Mouse (Mus musculus): ENCODE data around the gene St6galnac4.

Gene St6galnac4

GRCm38 (mm10) chr2:32601417-32602065 lies 14.6 kb downstream of the St6galnac4 start:
- no peak for DNase-seq (ENCODE audit: low spot score)

- DNase-seq (ENCODE audit: low spot score), result peak; percentile 61
Measured at GRCm38 (mm10) chr2:32602600-32603054, 15.7 kb downstream of the St6galnac4 start.

- DNase-seq (ENCODE audit: low spot score), result no peak
Measured at GRCm38 (mm10) chr2:32604631-32605030, 17.7 kb downstream of the St6galnac4 start.

- peak; percentile 73 for DNase-seq (ENCODE audit: low spot score)
Measured at GRCm38 (mm10) chr2:32606161-32607142, 19.6 kb downstream of the St6galnac4 start.

GRCm38 (mm10) chr2:32607262-32607947 lies 20.5 kb downstream of the St6galnac4 start:
- no peak for DNase-seq (ENCODE audit: low spot score)

- peak; percentile 80 for DNase-seq (ENCODE audit: low spot score)
Measured at GRCm38 (mm10) chr2:32608141-32608777, 21.4 kb downstream of the St6galnac4 start.

GRCm38 (mm10) chr2:32608778-32609435 lies 22.0 kb downstream of the St6galnac4 start:
- no peak for DNase-seq (ENCODE audit: low spot score)

GRCm38 (mm10) chr2:32610610-32611229 lies 23.8 kb downstream of the St6galnac4 start:
- DNase-seq (ENCODE audit: low spot score), result no peak

GRCm38 (mm10) chr2:32612274-32612673 lies 25.4 kb downstream of the St6galnac4 start:
- DNase-seq (ENCODE audit: low spot score), result no peak

- no peak for DNase-seq (ENCODE audit: low spot score)
Measured at GRCm38 (mm10) chr2:32617109-32617508, 30.2 kb downstream of the St6galnac4 start.

- no peak for DNase-seq (ENCODE audit: low spot score)
Measured at GRCm38 (mm10) chr2:32617601-32618000, 30.7 kb downstream of the St6galnac4 start.

- DNase-seq (ENCODE audit: low spot score), result no peak
Measured at GRCm38 (mm10) chr2:32618051-32618450, 31.2 kb downstream of the St6galnac4 start.

GRCm38 (mm10) chr2:32620682-32621516 lies 34.0 kb downstream of the St6galnac4 start:
- DNase-seq (ENCODE audit: low spot score), result no peak

GRCm38 (mm10) chr2:32621517-32621859 lies 34.6 kb downstream of the St6galnac4 start, which contains the start of gene Ak1:
TSS of gene Ak1 (plus strand) at chr2:32621758.
- no peak for DNase-seq (ENCODE audit: low spot score)

- no peak for DNase-seq (ENCODE audit: low spot score)
Measured at GRCm38 (mm10) chr2:32624111-32624748, 37.3 kb downstream of the St6galnac4 start.

- DNase-seq (ENCODE audit: low spot score), result peak; percentile 47
Measured at GRCm38 (mm10) chr2:32625212-32625872, 38.4 kb downstream of the St6galnac4 start.

GRCm38 (mm10) chr2:32625873-32626694 lies 39.2 kb downstream of the St6galnac4 start:
- no peak for DNase-seq (ENCODE audit: low spot score)
